Mouse (Mus musculus) heart, adult 2 months (tissue): ENCODE results near the gene B3gat1.

ENCODE experiments used
- CTCF ChIP-seq: fragments of 200-600 bp; IDR thresholded peaks from 2 replicates; pipeline ENCODE4 v1.8.1; 2022; ENCODE audit warnings: antibody characterized with exemption, mild to moderate bottlenecking, moderate library complexity
- POLR2A ChIP-seq: fragments of 200-500 bp; IDR thresholded peaks from 2 replicates; pipeline ENCODE4 v1.6.1; 2011; ENCODE audit warnings: mild to moderate bottlenecking, low read depth, low read length, control low read depth; ENCODE audit not compliant: insufficient read depth

DNA sequence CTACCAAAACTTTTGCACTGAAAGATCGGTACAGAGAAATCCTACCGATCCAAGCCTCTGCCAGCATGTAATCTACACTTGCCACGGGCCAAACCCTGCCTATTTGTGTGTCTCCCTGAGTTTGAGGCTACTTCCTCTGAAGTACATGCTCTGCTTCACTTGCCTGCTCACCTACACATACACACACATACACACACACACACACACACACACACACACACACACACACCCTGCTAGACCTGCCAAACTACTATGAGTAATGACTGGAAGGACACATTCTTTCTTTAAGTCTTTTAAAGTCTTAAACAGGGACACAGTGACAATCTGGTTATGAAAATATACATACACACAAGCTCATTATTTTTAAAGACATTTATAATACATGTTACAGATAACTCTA lies 64.7 kb downstream of the B3gat1 start:
- TF ChIP-seq CTCF: no peak
- TF ChIP-seq POLR2A: no peak
